Comparison of ENCODE assay signal across 8 mouse cellular contexts in the genomic region with DNA sequence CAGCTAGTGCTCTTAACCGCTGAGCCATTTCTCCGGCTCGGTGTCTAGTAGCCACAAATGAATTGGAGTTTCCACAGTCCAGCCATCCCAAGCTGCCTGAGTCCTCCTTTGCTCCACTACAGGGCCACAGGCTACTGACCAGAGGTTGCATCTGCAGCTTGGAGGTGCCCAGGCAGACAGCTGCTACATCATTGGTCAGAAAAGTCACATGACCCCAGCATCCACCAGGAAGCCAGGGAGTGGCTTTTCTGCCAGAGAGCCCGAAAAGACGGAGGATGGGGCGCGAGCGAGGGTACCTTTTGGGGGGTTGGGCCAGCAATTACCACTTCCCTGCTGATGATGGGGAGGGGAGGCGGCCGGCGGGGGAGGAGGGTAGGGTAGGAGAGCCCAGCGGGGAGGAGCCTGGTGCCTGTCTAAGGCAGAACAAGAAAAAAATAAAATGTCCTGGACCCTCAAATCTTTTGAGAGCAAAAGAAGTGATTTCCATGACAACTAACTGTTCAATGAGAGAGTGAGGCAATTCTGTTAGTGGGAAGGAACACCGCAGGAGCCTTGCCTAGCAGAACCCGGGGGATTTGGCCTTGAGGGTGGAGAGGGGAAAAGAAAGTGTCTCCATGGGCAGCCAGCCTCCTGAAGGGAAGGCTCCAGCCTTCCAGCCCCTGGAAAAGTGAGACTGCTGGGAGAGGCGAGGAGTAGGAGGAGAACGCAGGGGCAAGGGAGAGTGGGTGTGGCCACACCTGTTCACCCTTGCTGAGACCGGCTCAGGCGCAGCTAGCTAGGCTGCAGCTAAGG. TPM values are rescaled to one million over a fixed set of nuclear protein-coding genes. Genes with fewer than 3 reads are reported as not detected.
DNase-seq lines count a peak whose midpoint lies in the region; ATAC-seq and TF ChIP-seq lines count a peak whose summit lies in the region.

No protein-coding gene starts in this region.

- intact Hi-C loops in heart, postnatal 25 days (cut with DNase I): no loop called here

- peaks cover 12% of the 10 kb centered on the region for H3K4me1 ChIP-seq in limb, embryonic 12.5 days (replicated peaks)
- H3K4me1 ChIP-seq in stomach, postnatal 0 days (replicated peaks; ENCODE audit: control insufficient read depth, insufficient read depth): no peaks in the 10 kb centered on the region

- H3K4me3 ChIP-seq in limb, embryonic 12.5 days (replicated peaks): peak overlapping the region; percentile 40
- H3K4me3 ChIP-seq in stomach, postnatal 0 days (ENCODE audit: low read depth, low read length): peak overlapping the region; percentile 15; the same call in 1 of the 2 replicates

- no peak for TF ChIP-seq EP300 in stomach, postnatal 0 days (optimal IDR thresholded peaks at IDR 0.05)

- WGBS in limb, embryonic 12.5 days: 3% methylated on average over 18 of the region's 18 CpGs
- WGBS in stomach, postnatal 0 days: 6% methylated on average over 18 of the region's 18 CpGs

- no peak for ATAC-seq in limb, embryonic 12.5 days (ENCODE audit: insufficient number of reproducible peaks, insufficient read depth, low FRiP score, low TSS enrichment, low read depth)
- ATAC-seq in stomach, postnatal 0 days (ENCODE audit: low FRiP score, low TSS enrichment): 0 out of 2 replicates have a peak, but pooled peaks have one; percentile 47

- TF ChIP-seq CTCF in stomach, postnatal 0 days (IDR thresholded peaks at IDR 0.05; ENCODE audit: low read depth): no peak

- no peaks in the 10 kb centered on the region for H3K36me3 ChIP-seq in limb, embryonic 12.5 days
- H3K36me3 ChIP-seq in stomach, postnatal 0 days (ENCODE audit: control insufficient read depth, insufficient read depth, low read length): no peaks in the 10 kb centered on the region

- no peaks in the 10 kb centered on the region for H3K9me3 ChIP-seq in limb, embryonic 12.5 days
- no peaks in the 10 kb centered on the region for H3K9me3 ChIP-seq in stomach, postnatal 0 days (ENCODE audit: control insufficient read depth, low read length)

- peaks cover 19% of the 10 kb centered on the region for H3K27me3 ChIP-seq in limb, embryonic 12.5 days
- H3K27me3 ChIP-seq in stomach, postnatal 0 days (ENCODE audit: control insufficient read depth, insufficient read depth, low read length): no peaks in the 10 kb centered on the region

- H3K4me2 ChIP-seq in limb, embryonic 12.5 days: peak overlapping the region; percentile 66
- peak overlapping the region; percentile 43 for H3K4me2 ChIP-seq in stomach, postnatal 0 days (replicated peaks; ENCODE audit: low read depth)

- DNase-seq in adrenal gland, adult 2 months: peak; percentile 9
- DNase-seq in adrenal gland, adult 18-20 months (ENCODE audit: low spot score in 2 of 2): no peak
- DNase-seq in A20 (ENCODE audit: low read depth, low spot score): peak; percentile 32
- peak; percentile 77 for DNase-seq in embryo, embryonic 10.5 days (ENCODE audit: low spot score)
- DNase-seq in heart, postnatal 25 days (ENCODE audit: low spot score): peak; percentile 2
- peak; percentile 19 for DNase-seq in stomach, postnatal 0 days (ENCODE audit: low spot score)
- no peak for DNase-seq in thymus, adult 18-20 months

- no peak overlapping the region; the same call in 1 of the 2 replicates for H3K9ac ChIP-seq in limb, embryonic 12.5 days (replicated peaks)
- 0 out of 2 replicates have a peak overlapping the region, but pooled peaks have one; percentile 4 for H3K9ac ChIP-seq in stomach, postnatal 0 days (ENCODE audit: low read length)

- no peak overlapping the region for H3K27ac ChIP-seq in limb, embryonic 12.5 days
- H3K27ac ChIP-seq in stomach, postnatal 0 days (replicated peaks): no peak overlapping the region

RNA-seq across cellular contexts. Expression of gene Tmem132b, which starts 57.5 kb away (rescaled TPM):
- 1 to 10 TPM; 1.5 to 1.7 TPM for total RNA-seq in adrenal gland, adult 2 months (2021)
- 0.26 and 1.8 TPM in 2 replicates for polyA plus RNA-seq in adrenal gland, adult 2 months (2012; rRNA removed)
- total RNA-seq in adrenal gland, adult 18-20 months (2021): 1 to 10 TPM; 2.0 to 2.1 TPM
- total RNA-seq in heart, postnatal 25 days (2021): not detected
- 0.13 and 0.19 TPM in 2 replicates for polyA plus RNA-seq in limb, embryonic 12.5 days (2016; fragmentation: Nextera tagmentation; extraction: Ambion mirVana)
- 0.21 and 0.30 TPM in 2 replicates for polyA plus RNA-seq in stomach, postnatal 0 days (2015; fragmentation: Nextera tagmentation; extraction: Ambion mirVana)

Comparison
In these comparisons a context has a peak if more than half of its experiments do, and no peak if none do; other contexts are left out.
1. DNase-seq: peak in adrenal gland, adult 2 months (single experiment), A20 (single experiment), embryo, embryonic 10.5 days (single experiment), heart, postnatal 25 days (single experiment) and stomach, postnatal 0 days (single experiment); none in adrenal gland, adult 18-20 months (0 of 2) and thymus, adult 18-20 months (0 of 2).